Mouse (Mus musculus): Measurements from ENCODE around the gene March4.

DNA sequence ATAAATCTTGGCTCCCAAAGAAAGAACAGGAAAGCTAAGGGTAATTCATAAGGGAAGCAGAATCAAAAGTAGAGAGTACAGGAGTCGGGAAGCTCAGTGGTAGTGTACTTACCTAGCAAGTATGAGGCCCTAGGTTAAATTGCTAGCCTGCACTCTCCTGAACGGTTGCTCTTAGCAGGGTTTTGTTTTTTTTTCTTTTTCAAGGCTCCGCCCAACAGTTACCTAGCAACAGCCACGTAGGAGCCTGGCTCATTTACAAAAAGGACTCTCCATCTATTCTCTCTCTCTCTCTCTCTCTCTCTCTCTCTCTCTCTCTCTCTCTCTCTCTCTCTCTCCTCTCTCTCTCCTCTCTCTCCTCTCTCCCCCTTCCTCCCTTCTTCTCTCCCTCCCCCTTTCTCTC lies 42.1 kb upstream of the March4 start:
- TF ChIP-seq POLR2A (IDR thresholded peaks at IDR 0.05; ENCODE audit: insufficient read depth, low read length) (no peak), CTCF (IDR thresholded peaks at IDR 0.05; ENCODE audit: low read depth, low read length) (no peak)

All from ES-Bruce4 (cell line).